Mouse (Mus musculus): ENCODE data around the gene Bbs9.
"Not testable (repeated sequence)": the region's sequence is repeated elsewhere in the genome, so short reads cannot be mapped to it uniquely, and the experiment has no call there.

The Bbs9 gene

GRCm38 (mm10) chr9:22811931-22812330, 336.4 kb downstream of the Bbs9 start:
- no peak for DNase-seq

GRCm38 (mm10) chr9:22814407-22815092, 339.0 kb downstream of the Bbs9 start:
- DNase-seq: no peak

- DNase-seq: no peak
Measured at GRCm38 (mm10) chr9:22815093-22815458, 339.6 kb downstream of the Bbs9 start.

GRCm38 (mm10) chr9:22819539-22819938, 344.0 kb downstream of the Bbs9 start:
- DNase-seq: no peak

DNA sequence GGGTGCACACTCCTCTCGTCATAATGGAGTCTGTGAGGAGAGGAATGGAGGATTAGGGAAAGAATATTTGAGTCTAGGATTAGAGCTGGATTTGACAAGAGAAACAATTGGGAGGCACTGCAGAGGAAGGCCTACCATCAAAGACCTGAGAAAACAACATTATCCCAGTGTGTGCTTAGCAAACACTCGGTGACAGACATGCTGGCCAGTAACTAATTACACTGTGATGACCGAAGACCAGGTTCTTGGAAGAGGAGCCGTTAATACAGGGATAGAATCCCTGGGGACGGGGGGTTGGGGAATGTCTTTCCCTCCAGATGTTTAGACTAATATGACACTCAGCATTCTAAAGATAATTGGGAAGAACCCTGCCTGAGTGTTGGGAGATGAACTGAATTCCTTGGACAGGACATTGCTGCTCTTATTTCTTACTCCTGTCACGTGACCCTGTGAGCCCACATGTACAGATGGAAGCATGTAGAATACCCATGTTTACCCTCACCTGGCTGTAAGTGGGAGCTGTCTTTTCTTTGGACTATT, 345.2 kb downstream of the Bbs9 start:
- DNase-seq: no peak

GRCm38 (mm10) chr9:22822770-22823169, 347.3 kb downstream of the Bbs9 start:
- peak in 1 of 2 experiments; percentile 22 for DNase-seq

DNA sequence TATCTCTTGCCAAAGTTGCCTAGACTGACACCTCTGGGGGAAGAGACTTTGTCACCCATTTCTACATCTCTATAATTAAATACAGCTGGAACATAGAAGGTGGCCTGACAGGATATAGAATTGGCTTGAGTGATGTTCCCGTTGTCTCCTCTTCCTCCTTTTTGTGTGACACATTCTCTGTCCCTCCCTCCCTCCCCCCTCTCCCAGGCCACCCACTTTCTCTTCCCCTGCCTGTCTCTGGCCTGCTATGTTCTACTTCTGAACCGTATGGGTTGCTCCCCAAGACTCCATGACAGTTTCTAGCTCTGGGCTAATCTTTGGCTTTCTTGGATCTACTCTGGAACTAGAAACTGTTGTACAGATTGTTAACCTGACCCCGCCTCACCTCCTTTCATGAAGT, 348.3 kb downstream of the Bbs9 start:
- no peak for DNase-seq

DNA sequence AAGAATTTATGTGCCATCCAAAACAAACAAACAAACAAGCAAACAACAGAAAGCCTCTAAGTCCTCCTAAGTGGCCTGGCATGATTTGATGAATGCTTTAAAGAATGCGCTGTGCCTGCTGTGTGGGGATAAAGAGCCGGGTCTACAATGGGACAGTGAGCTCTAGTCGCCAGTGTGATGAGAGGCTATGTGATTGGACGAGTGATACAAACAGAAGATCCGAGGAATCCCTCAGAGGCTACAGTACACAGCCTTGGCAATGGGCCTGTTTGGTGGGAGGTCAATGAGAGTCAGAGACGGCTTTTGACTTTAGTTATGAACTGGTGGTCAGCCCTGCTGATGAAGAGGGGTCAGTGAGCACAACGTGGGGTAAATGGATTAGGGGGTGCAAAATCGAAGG, 349.4 kb downstream of the Bbs9 start:
- no peak for DNase-seq

- DNase-seq: no peak
Measured at GRCm38 (mm10) chr9:22826571-22826990, 351.1 kb downstream of the Bbs9 start.

- DNase-seq: peak; percentile 34 to 41
Measured at GRCm38 (mm10) chr9:22827176-22827770, 351.8 kb downstream of the Bbs9 start.

DNA sequence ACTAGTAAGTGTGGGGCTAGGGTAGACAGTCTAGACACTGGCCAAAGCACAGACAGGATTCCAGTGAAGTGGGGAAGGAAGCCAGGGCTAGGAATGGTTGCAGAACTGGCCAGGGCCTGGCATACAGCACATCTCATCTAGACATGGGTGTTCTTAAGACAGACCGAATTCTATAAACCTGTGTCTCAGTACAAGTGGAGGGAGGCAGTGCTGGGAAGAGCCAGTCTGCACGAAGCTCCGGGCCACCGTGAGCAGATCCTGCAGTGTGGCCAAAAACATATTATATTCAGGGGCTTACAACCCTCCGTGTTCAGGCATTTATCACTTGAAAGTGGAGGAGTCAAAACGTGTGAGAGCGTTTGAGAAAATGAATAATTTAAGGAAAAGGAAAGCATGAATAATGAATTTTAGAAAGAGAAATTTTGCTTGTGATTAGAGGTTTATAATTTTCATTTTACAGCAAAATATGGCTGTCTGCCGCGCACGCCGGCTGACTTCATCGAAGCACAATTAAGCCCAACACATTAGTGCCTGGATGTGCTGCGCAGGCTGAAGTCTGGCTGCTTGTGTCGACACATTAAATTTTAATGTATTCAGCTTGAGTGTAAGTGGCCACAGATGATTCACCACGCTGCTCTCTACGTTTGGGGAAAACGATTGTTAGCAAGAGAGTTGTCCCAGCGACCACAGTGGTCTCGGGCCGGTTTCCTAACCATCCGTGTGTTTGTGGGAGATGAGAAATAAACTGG, 353.9 kb downstream of the Bbs9 start:
- DNase-seq: no peak

- DNase-seq: no peak
Measured at GRCm38 (mm10) chr9:22834994-22835512, 359.5 kb downstream of the Bbs9 start.

DNA sequence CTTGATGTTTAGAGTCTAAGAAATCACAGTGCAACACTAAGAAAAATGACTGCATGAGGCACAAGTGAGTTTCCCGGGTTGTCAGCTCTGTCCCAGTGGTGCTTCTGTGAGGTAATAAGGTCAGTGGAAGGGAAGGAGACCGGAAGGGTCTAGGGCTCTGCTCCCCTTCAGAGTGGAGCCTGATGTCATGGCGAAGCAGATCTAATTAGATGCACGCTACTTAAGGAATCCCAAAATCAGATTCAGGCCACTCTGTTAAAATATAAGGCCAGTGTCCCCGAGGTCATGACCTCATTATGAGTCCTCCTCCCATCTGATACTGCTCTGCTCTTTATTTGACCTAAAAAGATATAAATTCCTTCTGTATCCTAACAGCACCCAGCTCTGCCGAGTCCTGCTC, 361.5 kb downstream of the Bbs9 start:
- no peak for DNase-seq

DNA sequence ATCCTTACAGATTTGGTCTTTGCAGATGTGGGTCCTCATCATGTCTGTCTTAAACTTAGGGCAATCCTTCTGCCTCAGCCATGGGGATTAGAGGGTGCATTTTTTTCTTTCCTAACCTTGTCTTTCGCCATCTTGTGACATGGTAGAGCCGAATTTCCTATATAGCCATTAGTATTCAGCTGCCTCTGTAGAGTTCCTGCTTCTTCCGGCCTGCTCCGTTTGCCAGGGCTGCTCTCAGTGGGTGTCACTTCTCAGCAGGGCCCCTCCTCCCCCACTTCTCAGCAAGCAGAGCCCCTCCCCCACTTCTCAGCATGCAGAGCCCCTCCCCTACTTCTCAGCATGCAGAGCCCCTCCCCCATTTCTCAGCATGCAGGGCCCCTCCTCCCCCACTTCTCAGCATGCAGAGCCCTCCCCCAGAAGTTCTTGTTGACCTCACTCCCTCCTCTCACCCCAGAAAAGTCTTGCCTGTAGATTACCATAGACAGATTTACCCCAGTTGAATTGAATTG, 362.2 kb downstream of the Bbs9 start:
- DNase-seq: no peak

DNA sequence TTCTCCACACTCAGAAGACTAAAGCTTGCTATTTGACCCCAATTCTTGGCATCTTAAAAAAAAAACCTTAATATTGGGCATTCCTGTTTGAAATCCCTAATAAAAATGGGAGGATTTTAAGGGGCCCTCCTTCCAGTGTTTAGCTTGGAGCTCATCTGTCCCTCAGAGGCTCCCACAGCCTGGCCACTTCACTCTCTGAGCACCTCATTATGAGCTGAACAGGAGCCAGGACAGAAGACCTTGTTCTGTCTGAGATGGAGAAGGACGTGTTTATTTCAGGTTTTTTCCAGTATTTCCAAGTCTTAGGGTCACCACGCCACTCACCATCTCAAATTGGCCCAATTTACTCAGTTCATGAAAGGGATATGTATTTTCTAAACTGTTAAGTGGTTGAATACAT, 370.5 kb downstream of the Bbs9 start:
- no peak for DNase-seq

GRCm38 (mm10) chr9:22846783-22847182, 371.3 kb downstream of the Bbs9 start:
- DNase-seq: no peak

- DNase-seq: no peak
Measured at GRCm38 (mm10) chr9:22848800-22849199, 373.3 kb downstream of the Bbs9 start.

GRCm38 (mm10) chr9:22849212-22849611, 373.7 kb downstream of the Bbs9 start:
- DNase-seq: no peak

DNA sequence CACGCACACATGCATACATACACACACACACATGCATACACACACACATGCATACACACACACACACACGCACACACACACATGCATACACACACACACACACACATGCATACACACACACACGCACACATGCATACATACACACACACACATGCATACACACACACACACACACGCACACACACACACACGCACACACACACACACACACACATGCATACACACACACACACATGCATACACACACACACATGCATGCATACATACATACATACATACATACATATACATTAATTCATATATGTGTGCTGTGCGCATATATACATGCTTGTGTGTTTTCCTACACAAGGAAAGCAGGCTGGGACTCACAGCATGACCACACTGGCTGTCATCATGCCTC, 393.6 kb downstream of the Bbs9 start:
- not testable (repeated sequence) for DNase-seq

DNA sequence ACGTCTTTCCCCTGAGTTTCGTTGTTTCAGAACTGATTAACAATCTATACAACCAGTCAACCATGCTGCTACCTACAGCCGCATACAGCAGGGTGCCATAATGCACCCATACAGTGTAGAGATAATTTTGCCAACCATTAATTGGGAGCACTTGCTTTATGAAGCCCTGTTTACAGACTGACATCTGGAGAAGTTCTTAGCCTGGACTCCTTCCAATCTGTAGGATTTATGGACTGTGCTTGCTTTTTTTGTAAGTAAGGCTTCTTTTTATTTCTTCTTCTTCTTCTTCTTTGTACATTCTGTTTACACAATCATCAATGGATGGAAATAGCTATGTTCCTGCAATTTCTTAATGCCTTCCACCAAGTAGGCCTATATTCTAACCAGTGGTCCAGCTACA, 395.1 kb downstream of the Bbs9 start:
- no peak for DNase-seq

DNA sequence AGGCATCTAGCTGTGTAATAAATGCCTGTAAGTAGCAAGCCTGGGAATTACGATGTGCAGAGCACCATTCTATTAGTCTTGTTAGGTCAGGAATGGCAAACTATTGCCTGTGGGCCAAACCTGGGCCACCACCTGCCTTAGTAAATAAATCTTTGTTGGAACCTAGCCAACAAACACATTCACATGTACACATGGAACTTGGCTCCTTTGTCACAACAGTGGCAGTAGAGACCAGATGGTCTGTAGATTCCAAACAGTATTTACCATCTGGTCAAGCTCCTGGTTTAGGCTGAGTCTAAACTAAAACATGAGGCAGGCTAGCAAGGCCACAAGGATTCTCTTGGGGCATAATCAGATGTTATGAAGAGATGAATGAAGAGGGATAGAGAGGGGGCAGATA, 399.7 kb downstream of the Bbs9 start:
- DNase-seq: peak; percentile 66 to 68

DNA sequence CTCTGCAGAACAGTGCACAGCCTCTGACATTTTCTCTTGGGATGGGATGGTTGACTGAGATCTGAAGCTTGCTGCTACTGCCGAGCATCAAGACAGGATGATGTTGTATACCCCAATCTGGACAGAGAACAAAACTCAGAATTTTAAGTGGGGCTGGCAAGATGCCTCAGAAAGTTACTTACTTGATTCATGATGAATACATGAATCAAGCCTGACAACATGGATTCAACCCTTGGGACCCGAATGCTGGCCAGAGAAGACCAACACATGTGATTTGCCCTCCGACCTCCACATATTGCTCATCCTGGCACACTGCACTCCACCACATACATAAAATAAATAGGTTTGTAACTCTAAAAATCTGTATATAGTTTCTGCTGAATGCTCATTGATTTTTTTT, 403.8 kb downstream of the Bbs9 start:
- no peak for DNase-seq

GRCm38 (mm10) chr9:22886351-22886750, 410.8 kb downstream of the Bbs9 start:
- no peak for DNase-seq

All from cerebellum, adult 18-20 months (tissue).